20 mouse cellular contexts compared by ENCODE assay signal in the genomic region with DNA sequence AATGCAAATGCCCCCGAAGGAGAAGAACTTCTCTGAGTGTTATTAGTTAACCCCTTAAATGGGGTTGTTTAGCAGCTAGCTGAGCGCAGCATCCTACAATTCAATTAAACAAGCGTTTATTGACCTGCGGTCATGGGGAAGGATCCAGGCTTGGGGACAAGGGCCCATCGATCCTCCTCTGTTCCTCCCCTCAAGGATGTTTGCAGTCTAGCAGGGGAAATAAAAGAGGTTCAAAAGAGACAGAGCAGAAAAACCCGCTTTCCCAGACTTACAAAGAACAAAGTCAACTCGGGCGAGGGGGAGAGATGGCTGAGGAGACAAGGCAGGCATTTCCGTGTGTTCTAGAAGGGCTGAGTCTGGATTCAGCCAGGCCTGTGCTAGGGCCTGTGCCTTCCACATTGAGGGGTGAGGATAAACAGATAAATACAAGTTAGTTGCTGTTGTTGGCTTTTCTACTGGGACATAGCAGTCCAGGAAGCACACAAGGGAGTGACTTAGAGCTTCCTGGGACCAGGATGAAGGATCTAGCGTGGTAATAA. TPM values are rescaled to one million over a fixed set of nuclear protein-coding genes. Genes with fewer than 3 reads are reported as not detected.
DNase-seq lines count a peak whose midpoint lies in the region; ATAC-seq and TF ChIP-seq lines count a peak whose summit lies in the region.
"Had no signal": no experiment of that assay in that cellular context is flagged by ENCODE, and none has a peak within 500 bp of the region (broad histone marks: within the 10 kb centered on the region; RNA-seq: fewer than 3 reads in every experiment).

No protein-coding gene starts in this region.

- no peak for TF ChIP-seq CTCF in forebrain, postnatal 0 days (IDR thresholded peaks at IDR 0.05; ENCODE audit: low read depth)

- no peak overlapping the region for H3K4me3 ChIP-seq in forebrain, embryonic 12.5 days (replicated peaks)
- H3K4me3 ChIP-seq in forebrain, postnatal 0 days (ENCODE audit: low read depth, low read length), result no peak overlapping the region
- no peak overlapping the region for H3K4me3 ChIP-seq in midbrain, embryonic 10.5 days
- H3K4me3 ChIP-seq in midbrain, embryonic 14.5 days (replicated peaks; ENCODE audit: low read depth, low read length), result no peak overlapping the region
- H3K4me3 ChIP-seq in stomach, embryonic 15.5 days (replicated peaks), result no peak overlapping the region
- H3K4me3 ChIP-seq: heart, embryonic 12.5 days; liver, embryonic 12.5 days; lung, embryonic 15.5 days; megakaryocyte, embryonic 14.5 days; myocyte had no signal

- WGBS in forebrain, embryonic 12.5 days, result 25% methylated on average over 10 of the region's 10 CpGs
- WGBS in forebrain, postnatal 0 days, result 29% methylated on average over 10 of the region's 10 CpGs
- 39% methylated on average over 10 of the region's 10 CpGs for WGBS in midbrain, embryonic 10.5 days
- WGBS in midbrain, embryonic 14.5 days, result 38% methylated on average over 10 of the region's 10 CpGs
- 65% methylated on average over 10 of the region's 10 CpGs for WGBS in stomach, embryonic 15.5 days

- H3K4me2 ChIP-seq in forebrain, embryonic 12.5 days, result no peak overlapping the region
- no peak overlapping the region for H3K4me2 ChIP-seq in forebrain, postnatal 0 days (ENCODE audit: low read depth)
- no peak overlapping the region for H3K4me2 ChIP-seq in midbrain, embryonic 14.5 days (ENCODE audit: low read length)
- H3K4me2 ChIP-seq in stomach, embryonic 15.5 days, result no peak overlapping the region
- H3K4me2 ChIP-seq: heart, embryonic 12.5 days; liver, embryonic 12.5 days; lung, embryonic 15.5 days had no signal

- DNase-seq in forebrain, postnatal 0 days, result no peak
- DNase-seq in midbrain, embryonic 10.5 days (ENCODE audit: low spot score), result no peak
- DNase-seq in midbrain, embryonic 14.5 days, result no peak
- DNase-seq in embryo, embryonic 11 days, result peak; percentile 9
- no peak for DNase-seq in gastrocnemius, postnatal 25 days
- DNase-seq: cerebellum, adult 11-12 months; heart, postnatal 4 days; kidney, adult 11 months; kidney, postnatal 4 days; layer of hippocampus, postnatal 36 days; right cerebral cortex, adult 18-20 months; thymus, adult 2 months had no signal

- peak overlapping the region; percentile 68; the same call in 1 of the 2 replicates for H3K27ac ChIP-seq in forebrain, embryonic 12.5 days
- H3K27ac ChIP-seq in forebrain, postnatal 0 days (ENCODE audit: low read depth, low read length), result no peak overlapping the region
- H3K27ac ChIP-seq in midbrain, embryonic 10.5 days (replicated peaks), result peak overlapping the region; percentile 50
- no peak overlapping the region for H3K27ac ChIP-seq in midbrain, embryonic 14.5 days (replicated peaks; ENCODE audit: low read depth, low read length)
- H3K27ac ChIP-seq in stomach, embryonic 15.5 days, result peak overlapping the region; percentile 53
- H3K27ac ChIP-seq: liver, embryonic 12.5 days; lung, embryonic 15.5 days had no signal

- peaks cover 19% of the 10 kb centered on the region for H3K4me1 ChIP-seq in forebrain, embryonic 12.5 days
- H3K4me1 ChIP-seq in forebrain, postnatal 0 days (ENCODE audit: insufficient read depth), result no peaks in the 10 kb centered on the region
- peaks cover 22% of the 10 kb centered on the region for H3K4me1 ChIP-seq in midbrain, embryonic 10.5 days
- H3K4me1 ChIP-seq in midbrain, embryonic 14.5 days (ENCODE audit: control insufficient read depth, insufficient read depth, low read length), result peaks cover 9% of the 10 kb centered on the region
- no peaks in the 10 kb centered on the region for H3K4me1 ChIP-seq in stomach, embryonic 15.5 days
- H3K4me1 ChIP-seq: liver, embryonic 12.5 days; megakaryocyte, embryonic 14.5 days had no signal

- ATAC-seq in forebrain, embryonic 12.5 days (ENCODE audit: low FRiP score), result no peak
- no peak for ATAC-seq in forebrain, postnatal 0 days
- ATAC-seq in midbrain, embryonic 14.5 days (ENCODE audit: low FRiP score, low TSS enrichment), result no peak
- peak; percentile 58; the same call in 1 of the 2 replicates for ATAC-seq in stomach, embryonic 15.5 days (ENCODE audit: insufficient read depth, low FRiP score, low read depth)
- ATAC-seq: liver, embryonic 12.5 days; Patski had no signal

- H3K9me3 ChIP-seq in forebrain, embryonic 12.5 days, result no peaks in the 10 kb centered on the region
- no peaks in the 10 kb centered on the region for H3K9me3 ChIP-seq in forebrain, postnatal 0 days (ENCODE audit: low read length)
- no peaks in the 10 kb centered on the region for H3K9me3 ChIP-seq in midbrain, embryonic 10.5 days (replicated peaks)
- no peaks in the 10 kb centered on the region for H3K9me3 ChIP-seq in midbrain, embryonic 14.5 days (ENCODE audit: control insufficient read depth, low read length)
- H3K9me3 ChIP-seq in stomach, embryonic 15.5 days, result no peaks in the 10 kb centered on the region
- H3K9me3 ChIP-seq: heart, embryonic 12.5 days; liver, embryonic 12.5 days; lung, embryonic 15.5 days; megakaryocyte, embryonic 14.5 days had no signal

- H3K36me3 ChIP-seq in forebrain, embryonic 12.5 days (replicated peaks), result no peaks in the 10 kb centered on the region
- no peaks in the 10 kb centered on the region for H3K36me3 ChIP-seq in forebrain, postnatal 0 days (ENCODE audit: insufficient read depth)
- H3K36me3 ChIP-seq in midbrain, embryonic 10.5 days, result no peaks in the 10 kb centered on the region
- no peaks in the 10 kb centered on the region for H3K36me3 ChIP-seq in midbrain, embryonic 14.5 days (ENCODE audit: control insufficient read depth, insufficient read depth, low read length)
- H3K36me3 ChIP-seq in stomach, embryonic 15.5 days, result no peaks in the 10 kb centered on the region
- H3K36me3 ChIP-seq: heart, embryonic 12.5 days; liver, embryonic 12.5 days; lung, embryonic 15.5 days had no signal

- no peak overlapping the region for H3K9ac ChIP-seq in forebrain, embryonic 12.5 days
- H3K9ac ChIP-seq in forebrain, postnatal 0 days, result no peak overlapping the region
- H3K9ac ChIP-seq in midbrain, embryonic 14.5 days (replicated peaks; ENCODE audit: low read length), result no peak overlapping the region
- no peak overlapping the region for H3K9ac ChIP-seq in stomach, embryonic 15.5 days
- H3K9ac ChIP-seq: heart, embryonic 12.5 days; liver, embryonic 12.5 days; lung, embryonic 15.5 days had no signal

- no peaks in the 10 kb centered on the region for H3K27me3 ChIP-seq in forebrain, embryonic 12.5 days
- no peaks in the 10 kb centered on the region for H3K27me3 ChIP-seq in forebrain, postnatal 0 days (ENCODE audit: insufficient read depth, low read length)
- H3K27me3 ChIP-seq in midbrain, embryonic 10.5 days (ENCODE audit: low read depth, poor library complexity, severe bottlenecking), result no peaks in the 10 kb centered on the region
- H3K27me3 ChIP-seq in midbrain, embryonic 14.5 days (ENCODE audit: control insufficient read depth, insufficient read depth, low read length), result no peaks in the 10 kb centered on the region
- H3K27me3 ChIP-seq in stomach, embryonic 15.5 days (replicated peaks), result no peaks in the 10 kb centered on the region
- H3K27me3 ChIP-seq: heart, embryonic 12.5 days; liver, embryonic 12.5 days; lung, embryonic 15.5 days; Patski had no signal

RNA-seq across cellular contexts. Expression of gene Bcl9, which starts 55.0 kb away (rescaled TPM):
- 82.8 and 91.9 TPM in 2 replicates for polyA plus RNA-seq in forebrain, embryonic 12.5 days (2016; fragmentation: Nextera tagmentation; extraction: Ambion mirVana)
- 32.5 and 46.4 TPM in 2 replicates for total RNA-seq in forebrain, postnatal 0 days (2014; rRNA removed)
- polyA plus RNA-seq in forebrain, postnatal 0 days (2015; fragmentation: Nextera tagmentation; extraction: Ambion mirVana), result 48.3 and 62.8 TPM in 2 replicates
- 47.2 and 56.2 TPM in 2 replicates for polyA plus RNA-seq in midbrain, embryonic 10.5 days (2016; fragmentation: Nextera tagmentation; extraction: Ambion mirVana)
- polyA plus RNA-seq in midbrain, embryonic 14.5 days (2014; fragmentation: Nextera tagmentation; extraction: Ambion mirVana), result 82.5 and 100 TPM in 2 replicates
- 50.0 and 59.3 TPM in 2 replicates for polyA plus RNA-seq in stomach, embryonic 15.5 days (2015; fragmentation: Nextera tagmentation; extraction: Ambion mirVana)
- 1 to 10 TPM; 2.7 to 2.9 TPM for total RNA-seq in gastrocnemius, postnatal 25 days (2021)

Comparison
In these comparisons a context has a peak if more than half of its experiments do, and no peak if none do; other contexts are left out.
1. H3K27ac ChIP-seq: peak in forebrain, embryonic 12.5 days (single experiment), midbrain, embryonic 10.5 days (single experiment) and stomach, embryonic 15.5 days (single experiment); none in forebrain, postnatal 0 days (single experiment) and midbrain, embryonic 14.5 days (single experiment).